Mouse (Mus musculus): ENCODE measurements at regions not wholly inside any gene's neighbourhood (a gene's known extent, or its start where the extent isn't known, plus 50 kb on each side); places are given as distances from the start of the nearest gene placed in this dataset.

DNA sequence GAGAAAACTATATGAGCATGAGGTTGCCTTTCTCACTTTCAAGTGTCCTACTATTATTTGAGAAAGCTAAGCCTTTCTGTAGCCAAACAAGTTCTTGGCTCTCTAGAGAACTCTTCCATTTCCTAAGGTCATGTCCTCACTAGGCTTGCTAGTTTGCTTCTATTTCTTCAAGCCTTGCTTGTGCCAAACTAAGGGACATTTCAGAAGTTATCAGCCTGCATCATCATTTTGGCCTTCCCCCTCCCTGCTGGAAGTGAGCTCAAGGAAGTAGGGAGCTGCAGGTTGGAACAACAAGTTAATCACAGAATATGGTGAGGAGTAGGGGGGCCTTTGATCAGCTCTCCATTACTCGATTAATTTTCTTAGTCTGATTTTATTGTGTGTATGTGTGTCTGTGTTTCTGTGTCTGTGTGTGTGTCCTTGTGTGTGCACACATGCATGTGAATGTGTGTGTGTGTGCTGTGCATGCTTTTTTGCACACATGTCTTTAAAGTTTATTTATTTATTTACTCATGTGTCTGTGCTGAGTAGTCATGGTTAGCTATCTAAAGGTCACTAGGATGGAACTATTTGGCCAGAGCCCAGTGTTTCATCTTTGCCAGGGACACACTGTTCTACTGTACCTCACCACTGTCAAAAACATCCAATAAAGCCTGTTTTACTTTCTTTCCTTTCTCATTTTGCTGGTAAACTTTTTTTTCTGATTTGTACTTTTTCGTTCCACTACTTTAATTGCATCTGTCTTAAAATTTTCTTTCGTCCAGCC, 371.4 kb upstream of the Eda2r start:
- DNase-seq (ENCODE audit: extremely low read depth, low read depth, low spot score) = peak; percentile 36

DNA sequence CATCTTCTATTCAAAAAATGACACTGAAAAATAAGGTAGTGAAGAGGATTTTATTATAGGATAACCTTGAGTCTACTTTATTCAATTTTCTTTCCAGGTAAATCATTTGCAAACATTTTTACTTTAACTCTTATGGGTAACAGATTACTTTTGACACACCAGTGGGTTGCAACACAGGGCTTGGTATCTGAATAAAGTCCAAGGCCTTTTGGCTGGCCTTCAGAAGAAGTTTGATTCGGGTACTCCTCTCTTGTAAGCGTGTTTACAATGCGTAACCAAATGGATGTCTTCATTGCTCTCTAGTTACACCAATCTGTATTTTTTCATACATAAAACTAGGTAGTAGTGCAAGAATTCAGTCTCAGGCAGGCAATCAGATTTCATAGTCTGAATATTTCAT, 367.3 kb upstream of the Eda2r start:
- peak; percentile 10 for DNase-seq (ENCODE audit: extremely low read depth, low read depth, low spot score)

DNA sequence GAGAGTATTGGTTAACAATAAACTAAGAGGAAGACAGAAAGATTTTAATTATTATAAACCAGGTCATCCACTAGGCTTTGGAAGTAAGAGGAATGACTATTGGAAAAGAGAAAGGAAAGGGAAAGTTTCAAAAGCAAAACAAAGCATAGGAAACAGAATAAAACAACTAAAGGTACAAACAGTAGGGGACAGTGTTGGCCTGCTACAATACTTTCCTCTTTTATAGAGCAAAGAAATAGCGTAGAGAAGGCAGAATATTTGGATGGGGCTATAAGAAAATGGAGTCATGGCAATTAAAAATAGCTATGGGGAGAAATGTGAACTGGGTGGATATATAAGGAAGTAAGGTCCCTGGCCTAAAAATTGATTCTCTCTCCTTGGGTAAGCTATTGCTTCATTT, 347.5 kb upstream of the Eda2r start:
- DNase-seq (ENCODE audit: extremely low read depth, low read depth, low spot score) = no peak

DNA sequence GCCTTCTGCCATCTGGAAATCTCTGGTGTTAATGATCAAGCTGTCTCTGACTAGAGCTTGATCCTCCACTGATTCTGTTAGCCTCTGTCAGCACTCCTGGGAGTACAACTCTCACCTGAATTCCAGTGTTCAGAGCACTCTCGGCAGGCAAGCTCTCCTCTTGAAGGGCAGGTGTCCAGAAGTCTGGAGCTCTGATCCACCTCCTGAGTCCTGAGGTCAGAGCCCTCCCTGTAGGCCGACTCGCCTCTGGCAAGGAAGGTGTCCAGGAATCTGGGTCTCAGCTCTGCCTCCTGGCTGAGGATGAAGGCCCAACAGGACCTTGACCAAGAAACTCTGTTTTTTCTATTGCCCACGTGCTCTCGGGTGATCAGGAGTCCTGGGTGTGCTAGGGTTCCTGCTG, 330.8 kb upstream of the Eda2r start:
- no peak for DNase-seq (ENCODE audit: extremely low read depth, low read depth, low spot score)

DNA sequence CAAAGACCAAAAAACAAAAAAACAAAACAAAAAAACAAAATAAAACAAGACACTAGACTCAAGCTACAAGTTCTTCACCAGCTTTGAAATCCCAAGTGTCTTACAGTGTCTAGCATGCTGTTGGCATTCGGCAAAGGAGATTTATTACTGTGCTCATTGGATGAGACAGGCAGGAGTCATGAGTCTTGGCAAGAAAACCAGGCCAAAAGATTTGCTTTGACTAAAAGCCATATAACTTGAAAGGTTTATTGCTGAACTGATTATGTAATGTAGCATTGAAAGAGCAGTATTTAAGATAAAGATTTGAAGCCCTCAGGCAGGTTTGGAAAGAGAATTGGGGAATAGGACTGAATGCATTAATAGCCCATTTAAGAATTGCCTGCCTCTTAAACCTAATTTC, 281.7 kb upstream of the Eda2r start:
- peak; percentile 72 for DNase-seq (ENCODE audit: extremely low read depth, low read depth, low spot score)

DNA sequence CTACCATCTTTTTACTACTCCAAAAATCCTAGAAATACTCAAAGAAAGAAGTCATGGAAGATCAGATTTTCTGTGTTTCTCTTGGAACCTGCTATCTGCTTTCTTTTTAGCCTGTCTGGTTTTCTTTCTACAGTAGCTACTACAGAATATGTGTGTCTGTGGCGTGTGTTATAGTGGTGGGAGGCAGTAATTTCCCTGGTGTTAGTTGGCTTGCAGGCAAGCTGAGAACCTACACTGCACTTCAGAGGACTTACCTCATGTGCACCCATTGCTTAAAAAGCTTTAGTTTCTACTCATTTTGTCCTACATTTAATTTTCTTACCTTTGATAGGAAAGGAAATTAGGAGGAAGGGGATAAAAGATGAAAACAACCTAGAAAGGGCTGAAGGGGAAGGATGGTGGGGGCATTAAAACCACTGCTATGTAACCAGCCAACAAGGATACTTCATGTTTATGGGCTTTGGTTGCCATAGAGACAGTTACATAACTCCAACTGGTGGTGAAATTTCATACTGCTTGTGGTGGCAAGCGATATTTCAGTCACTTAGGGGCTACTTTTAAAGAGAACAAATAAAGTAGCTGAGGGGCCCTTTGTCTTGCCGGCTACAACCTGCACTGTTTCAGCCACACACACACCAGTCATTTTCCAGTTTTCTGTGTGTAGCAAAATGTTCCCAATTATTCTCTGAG, 274.7 kb upstream of the Eda2r start:
- no peak for DNase-seq (ENCODE audit: extremely low read depth, low read depth, low spot score)
